Mouse (Mus musculus) hindbrain, embryonic 14.5 days (tissue): Measurements from ENCODE around the gene Arhgap24. TPM values are rescaled to one million over a fixed set of nuclear protein-coding genes. Genes with fewer than 3 reads are reported as not detected.
A peak's percentile ranks its signal among the peaks of the same experiment; 100 is the strongest.

ENCODE experiments used
- ATAC-seq: fragments of 200-750 bp; cut with Nextera tagmentation; 2 replicates; pipeline ENCODE4 v1.8.0; 2017; ENCODE audit warnings: moderate number of reproducible peaks, mild to moderate bottlenecking, moderate TSS enrichment, moderate library complexity; ENCODE audit not compliant: low FRiP score
- DNase-seq: peaks from one replicate; pipeline ENCODE4 v3.0.0-alpha.2; 2015; ENCODE audit warnings: low spot score
- H3K27ac ChIP-seq: fragments of 300-500 bp; sonication (generic); 2 replicates; pipeline ENCODE4 v1.5.1; 2014; ENCODE audit warnings: mild to moderate bottlenecking, moderate library complexity
- H3K27me3 ChIP-seq: fragments of 300-500 bp; sonication (generic); 2 replicates; pipeline ENCODE4 v1.6.1; 2014; ENCODE audit warnings: mild to moderate bottlenecking, low read length, mixed read lengths; ENCODE audit not compliant: control insufficient read depth, insufficient read depth
- H3K36me3 ChIP-seq: fragments of 300-500 bp; sonication (generic); replicated peaks from 2 replicates; pipeline ENCODE4 v1.6.1; 2014; ENCODE audit not compliant: control insufficient read depth, insufficient read depth
- H3K4me1 ChIP-seq: fragments of 300-500 bp; sonication (generic); replicated peaks from 2 replicates; pipeline ENCODE4 v1.6.1; 2014; ENCODE audit warnings: antibody characterized with exemption, low read length, mixed read lengths; ENCODE audit not compliant: control insufficient read depth, insufficient read depth
- H3K4me2 ChIP-seq: fragments of 300-500 bp; sonication (generic); replicated peaks from 2 replicates; pipeline ENCODE4 v1.6.1; 2014; ENCODE audit warnings: mild to moderate bottlenecking, moderate library complexity
- H3K4me3 ChIP-seq: fragments of 300-500 bp; sonication (generic); replicated peaks from 2 replicates; pipeline ENCODE4 v1.5.1; 2014; ENCODE audit warnings: mild to moderate bottlenecking, low read length
- H3K9ac ChIP-seq: fragments of 300-500 bp; sonication (generic); 2 replicates; pipeline ENCODE4 v1.6.1; 2014
- H3K9me3 ChIP-seq: fragments of 300-500 bp; sonication (generic); 2 replicates; pipeline ENCODE4 v1.6.1; 2016; ENCODE audit warnings: low read length; ENCODE audit not compliant: control insufficient read depth
- WGBS: fragments of 180-500 bp; shearing (Covaris S2); extraction: QIAGEN DNeasy Blood & Tissue Kit; methylation state at CpG from one replicate; pipeline ENCODE4 v1.1.7; 2014; 5-methylcytosine and 5-hydroxymethylcytosine counted together
- polyA plus RNA-seq: library from polyadenylated mRNA; unstranded; fragments of >200 nt; fragmentation: Nextera tagmentation; extraction: Ambion mirVana; gene quantifications from 2 replicates; pipeline ENCODE4 v1.2.1, GENCODE M21; 2014

The Arhgap24 gene
- polyA plus RNA-seq, 1 experiment from 2014 or later, result 10.3 TPM

DNA sequence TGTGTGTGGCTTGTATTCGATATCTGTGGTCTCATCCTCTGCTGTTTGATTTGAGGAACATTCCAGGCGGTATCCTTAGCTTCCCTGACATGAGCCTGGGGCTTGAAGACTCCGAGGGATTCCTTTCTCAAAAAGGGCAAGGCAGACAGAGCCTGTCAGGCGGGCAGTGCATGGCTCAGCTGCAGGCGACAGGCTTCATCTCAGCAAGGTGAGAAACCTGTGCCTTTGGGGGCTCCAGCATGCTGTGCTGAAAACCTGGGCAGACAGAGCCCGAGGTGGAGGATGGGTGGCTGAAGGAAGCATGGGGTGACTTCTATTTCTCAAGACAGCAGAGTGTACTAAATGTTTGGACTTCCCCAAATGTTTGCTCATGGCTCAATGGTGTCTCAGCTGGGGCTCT, 13.6 kb downstream of the Arhgap24 start:
- no peaks in the 10 kb centered on the region for H3K36me3 ChIP-seq
- no peak for ATAC-seq
- no peak overlapping the region for H3K4me3 ChIP-seq
- no peak overlapping the region for H3K9ac ChIP-seq
- no peaks in the 10 kb centered on the region for H3K27me3 ChIP-seq
- H3K9me3 ChIP-seq, result no peaks in the 10 kb centered on the region
- no peak for DNase-seq
- H3K4me2 ChIP-seq, result no peak overlapping the region
- 0 out of 2 replicates have a peak overlapping the region, but pooled peaks have one; percentile 20 for H3K27ac ChIP-seq
- 0 out of 2 replicates have a peak, but pooled peaks cover 6% of the 10 kb centered on the region for H3K4me1 ChIP-seq
- WGBS, result 39% methylated on average over 6 of the region's 6 CpGs

GRCm38 (mm10) chr5:102497205-102497604, 16.0 kb downstream of the Arhgap24 start:
- ATAC-seq (no peak), DNase-seq (no peak)
- Histone ChIP-seq H3K27me3 (no peaks in the 10 kb centered on the region), H3K27ac (no peak overlapping the region), H3K4me3 (no peak overlapping the region), H3K9ac (no peak overlapping the region), H3K9me3 (no peaks in the 10 kb centered on the region), H3K36me3 (no peaks in the 10 kb centered on the region), H3K4me1 (0 out of 2 replicates have a peak, but pooled peaks cover 6% of the 10 kb centered on the region), H3K4me2 (no peak overlapping the region)
- 72% methylated on average over 3 of the region's 3 CpGs for WGBS

GRCm38 (mm10) chr5:102498747-102499146, 17.6 kb downstream of the Arhgap24 start:
- Histone ChIP-seq H3K9me3 (no peaks in the 10 kb centered on the region), H3K4me1 (0 out of 2 replicates have a peak, but pooled peaks cover 6% of the 10 kb centered on the region), H3K27me3 (no peaks in the 10 kb centered on the region), H3K36me3 (no peaks in the 10 kb centered on the region), H3K9ac (no peak overlapping the region), H3K4me3 (no peak overlapping the region), H3K4me2 (no peak overlapping the region), H3K27ac (no peak overlapping the region)
- 90% methylated on average over 5 of the region's 5 CpGs for WGBS
- DNase-seq, result no peak
- ATAC-seq, result no peak

DNA sequence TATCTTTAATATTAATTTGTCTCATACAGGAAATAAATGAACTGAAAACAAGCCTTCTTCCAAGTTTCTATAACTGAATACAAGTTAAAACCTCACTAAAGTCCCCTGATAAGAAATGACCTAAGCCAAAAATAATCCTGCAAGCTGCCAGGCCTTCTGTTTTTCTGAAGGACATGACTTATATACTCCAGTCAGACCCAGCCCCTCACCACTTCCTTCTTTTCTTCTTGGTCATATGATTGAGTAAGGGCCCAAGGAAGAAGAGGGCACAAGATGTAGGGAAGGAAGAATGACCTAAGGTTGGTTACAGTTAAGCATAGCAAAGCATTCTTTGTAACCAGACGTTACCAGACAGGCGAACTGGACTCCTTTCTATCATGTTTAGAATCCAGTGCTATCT, 21.1 kb downstream of the Arhgap24 start:
- no peak overlapping the region for H3K9ac ChIP-seq
- H3K4me3 ChIP-seq, result no peak overlapping the region
- H3K9me3 ChIP-seq, result no peaks in the 10 kb centered on the region
- H3K4me2 ChIP-seq, result no peak overlapping the region
- H3K27ac ChIP-seq, result no peak overlapping the region
- H3K27me3 ChIP-seq, result no peaks in the 10 kb centered on the region
- no peaks in the 10 kb centered on the region for H3K36me3 ChIP-seq
- no peaks in the 10 kb centered on the region for H3K4me1 ChIP-seq
- ATAC-seq, result no peak
- DNase-seq, result no peak
- WGBS, result 85% methylated on average over 2 of the region's 2 CpGs

- Histone ChIP-seq H3K4me2 (no peak overlapping the region), H3K4me1 (no peaks in the 10 kb centered on the region), H3K36me3 (no peaks in the 10 kb centered on the region), H3K4me3 (no peak overlapping the region), H3K27ac (no peak overlapping the region), H3K27me3 (no peaks in the 10 kb centered on the region), H3K9me3 (no peaks in the 10 kb centered on the region), H3K9ac (no peak overlapping the region)
- WGBS, result 77% methylated on average over 3 of the region's 3 CpGs
- DNase-seq (no peak), ATAC-seq (no peak)
Measured at GRCm38 (mm10) chr5:102503066-102503465, 21.9 kb downstream of the Arhgap24 start.

- no peak overlapping the region for H3K4me3 ChIP-seq
- WGBS, result 83% methylated on average over 2 of the region's 2 CpGs
- ATAC-seq, result no peak
- no peaks in the 10 kb centered on the region for H3K27me3 ChIP-seq
- no peak overlapping the region for H3K4me2 ChIP-seq
- H3K4me1 ChIP-seq, result no peaks in the 10 kb centered on the region
- no peaks in the 10 kb centered on the region for H3K36me3 ChIP-seq
- no peaks in the 10 kb centered on the region for H3K9me3 ChIP-seq
- H3K9ac ChIP-seq, result no peak overlapping the region
- DNase-seq, result no peak
- H3K27ac ChIP-seq, result no peak overlapping the region
Measured at GRCm38 (mm10) chr5:102503868-102504267, 22.7 kb downstream of the Arhgap24 start.

GRCm38 (mm10) chr5:102504557-102504956, 23.4 kb downstream of the Arhgap24 start:
- Histone ChIP-seq H3K9me3 (no peaks in the 10 kb centered on the region), H3K27ac (no peak overlapping the region), H3K4me3 (no peak overlapping the region), H3K9ac (no peak overlapping the region), H3K27me3 (no peaks in the 10 kb centered on the region), H3K36me3 (no peaks in the 10 kb centered on the region), H3K4me2 (no peak overlapping the region), H3K4me1 (no peaks in the 10 kb centered on the region)
- DNase-seq (no peak), ATAC-seq (no peak)
- 92% methylated on average over 4 of the region's 4 CpGs for WGBS

DNA sequence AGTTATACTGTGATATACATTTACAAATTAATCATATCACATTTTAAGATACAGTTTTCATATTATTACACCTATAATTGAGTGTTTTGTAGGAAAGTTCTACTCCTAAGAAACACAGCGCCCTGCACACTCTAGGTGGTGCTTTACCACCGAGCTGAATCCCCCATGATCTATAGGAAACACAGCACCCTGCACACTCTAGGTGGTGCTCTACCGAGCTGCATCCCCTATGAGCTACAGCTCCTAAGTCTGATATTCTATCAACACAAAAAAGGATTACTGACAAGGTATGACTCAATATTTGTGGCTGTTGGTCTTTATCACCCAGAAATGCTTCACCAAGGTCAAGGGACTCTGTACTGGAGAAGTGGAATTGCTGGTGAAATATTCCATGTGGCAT, 27.0 kb downstream of the Arhgap24 start:
- WGBS, result 85% methylated on average over 3 of the region's 3 CpGs
- no peaks in the 10 kb centered on the region for H3K27me3 ChIP-seq
- DNase-seq, result no peak

GRCm38 (mm10) chr5:102509381-102509780, 28.2 kb downstream of the Arhgap24 start:
- H3K4me3 ChIP-seq, result no peak overlapping the region
- H3K36me3 ChIP-seq, result no peaks in the 10 kb centered on the region
- no peaks in the 10 kb centered on the region for H3K4me1 ChIP-seq
- ATAC-seq (no peak), DNase-seq (no peak)
- H3K27ac ChIP-seq, result no peak overlapping the region
- no peak overlapping the region for H3K9ac ChIP-seq
- H3K9me3 ChIP-seq, result no peaks in the 10 kb centered on the region
- H3K4me2 ChIP-seq, result no peak overlapping the region
- no peaks in the 10 kb centered on the region for H3K27me3 ChIP-seq
- WGBS, result 68% methylated on average over 2 of the region's 2 CpGs

More for the DNA sequence above, 27.0 kb downstream of the Arhgap24 start:
- Histone ChIP-seq H3K9me3 (no peaks in the 10 kb centered on the region), H3K4me1 (no peaks in the 10 kb centered on the region), H3K27ac (no peak overlapping the region), H3K4me3 (no peak overlapping the region), H3K9ac (no peak overlapping the region), H3K4me2 (no peak overlapping the region), H3K36me3 (no peaks in the 10 kb centered on the region)
- ATAC-seq, result no peak

GRCm38 (mm10) chr5:102511651-102512050, 30.5 kb downstream of the Arhgap24 start:
- 58% methylated on average over 4 of the region's 4 CpGs for WGBS
- H3K9ac ChIP-seq, result no peak overlapping the region
- H3K4me1 ChIP-seq, result no peaks in the 10 kb centered on the region
- H3K4me2 ChIP-seq, result no peak overlapping the region
- H3K27me3 ChIP-seq, result no peaks in the 10 kb centered on the region
- H3K4me3 ChIP-seq, result no peak overlapping the region
- no peaks in the 10 kb centered on the region for H3K9me3 ChIP-seq
- ATAC-seq (no peak), DNase-seq (no peak)
- no peak overlapping the region for H3K27ac ChIP-seq
- H3K36me3 ChIP-seq, result no peaks in the 10 kb centered on the region
